Mouse (Mus musculus): ENCODE data around the gene Cd68. TPM values are rescaled to one million over a fixed set of nuclear protein-coding genes. Genes with fewer than 3 reads are reported as not detected.

Cd68 gene
- polyA plus RNA-seq, 1 experiment from 2014 or later = 32.5 TPM

GRCm38 (mm10) chr11:69683576-69683975, 17.6 kb upstream of the Cd68 start:
- no peak overlapping the region for H3K4me2 ChIP-seq (ENCODE audit: low read depth, low read length)
- 71% methylated on average over 7 of the region's 7 CpGs for WGBS (ENCODE audit: insufficient replicate concordance)
- H3K9me3 ChIP-seq (ENCODE audit: low read length) = no peaks in the 10 kb centered on the region
- H3K4me1 ChIP-seq (ENCODE audit: insufficient read depth) = peaks cover 40% of the 10 kb centered on the region
- no peaks in the 10 kb centered on the region for H3K36me3 ChIP-seq (replicated peaks; ENCODE audit: insufficient read depth, low read length)
- H3K27me3 ChIP-seq (ENCODE audit: insufficient read depth, low read length) = no peaks in the 10 kb centered on the region
- ATAC-seq = no peak
- H3K9ac ChIP-seq (replicated peaks) = no peak overlapping the region
- no peak for TF ChIP-seq EP300 (IDR thresholded peaks at IDR 0.05; ENCODE audit: low read depth)
- TF ChIP-seq CTCF (IDR thresholded peaks at IDR 0.05; ENCODE audit: low read depth) = no peak
- no peak overlapping the region for H3K27ac ChIP-seq (ENCODE audit: low read depth)
- no peak overlapping the region for H3K4me3 ChIP-seq (ENCODE audit: low read depth, low read length)
- DNase-seq = no peak

- peak; percentile 90 for DNase-seq
- WGBS (ENCODE audit: insufficient replicate concordance) = 28% methylated on average over 12 of the region's 12 CpGs
- peaks cover 40% of the 10 kb centered on the region for H3K4me1 ChIP-seq (ENCODE audit: insufficient read depth)
- H3K9ac ChIP-seq (replicated peaks) = no peak overlapping the region
- H3K27me3 ChIP-seq (ENCODE audit: insufficient read depth, low read length) = no peaks in the 10 kb centered on the region
- no peak overlapping the region; the same call in 1 of the 2 replicates for H3K27ac ChIP-seq (ENCODE audit: low read depth)
- H3K9me3 ChIP-seq (ENCODE audit: low read length) = no peaks in the 10 kb centered on the region
- peak overlapping the region; percentile 99; the same call in 1 of the 2 replicates for H3K4me2 ChIP-seq (ENCODE audit: low read depth, low read length)
- H3K4me3 ChIP-seq (ENCODE audit: low read depth, low read length) = no peak overlapping the region
- ATAC-seq = no peak
- peaks cover 4% of the 10 kb centered on the region; the same call in 1 of the 2 replicates for H3K36me3 ChIP-seq (replicated peaks; ENCODE audit: insufficient read depth, low read length)
- TF ChIP-seq EP300 (IDR thresholded peaks at IDR 0.05; ENCODE audit: low read depth) = no peak
- peak; percentile 97 for TF ChIP-seq CTCF (IDR thresholded peaks at IDR 0.05; ENCODE audit: low read depth)
These were observed 17.0 kb upstream of the Cd68 start for GRCm38 (mm10) chr11:69682840-69683533.

- H3K27ac ChIP-seq (ENCODE audit: low read depth) = peak overlapping the region; percentile 91
- peak overlapping the region; percentile 92 for H3K4me3 ChIP-seq (ENCODE audit: low read depth, low read length)
- no peaks in the 10 kb centered on the region for H3K27me3 ChIP-seq (ENCODE audit: insufficient read depth, low read length)
- H3K36me3 ChIP-seq (replicated peaks; ENCODE audit: insufficient read depth, low read length) = peaks cover 8% of the 10 kb centered on the region; the same call in 1 of the 2 replicates
- ATAC-seq (peak; percentile 13), DNase-seq (no peak)
- TF ChIP-seq EP300 (IDR thresholded peaks at IDR 0.05; ENCODE audit: low read depth) = 0 out of 2 replicates have a peak, but pooled peaks have one; percentile 11
- no peak for TF ChIP-seq CTCF (IDR thresholded peaks at IDR 0.05; ENCODE audit: low read depth)
- peak overlapping the region; percentile 99 for H3K4me2 ChIP-seq (ENCODE audit: low read depth, low read length)
- WGBS (ENCODE audit: insufficient replicate concordance) = 22% methylated on average over 24 of the region's 24 CpGs
- peaks cover 40% of the 10 kb centered on the region for H3K4me1 ChIP-seq (ENCODE audit: insufficient read depth)
- H3K9me3 ChIP-seq (ENCODE audit: low read length) = no peaks in the 10 kb centered on the region
- peak overlapping the region; percentile 88 for H3K9ac ChIP-seq (replicated peaks)
These were observed 16.4 kb upstream of the Cd68 start for GRCm38 (mm10) chr11:69682209-69682839.

GRCm38 (mm10) chr11:69681314-69682208, 15.6 kb upstream of the Cd68 start, which contains the start of gene Senp3:
Gene Senp3 (minus strand): TSS chr11:69682084.
- Histone ChIP-seq H3K36me3 (replicated peaks; ENCODE audit: insufficient read depth, low read length) (peaks cover 15% of the 10 kb centered on the region), H3K9me3 (ENCODE audit: low read length) (no peaks in the 10 kb centered on the region), H3K27ac (ENCODE audit: low read depth) (peak within 1 kb of the TSS; percentile 91), H3K4me2 (ENCODE audit: low read depth, low read length) (peak within 1 kb of the TSS; percentile 99), H3K4me1 (ENCODE audit: insufficient read depth) (peaks cover 34% of the 10 kb centered on the region), H3K9ac (replicated peaks) (peak within 1 kb of the TSS; percentile 88), H3K4me3 (ENCODE audit: low read depth, low read length) (peak within 1 kb of the TSS; percentile 92), H3K27me3 (ENCODE audit: insufficient read depth, low read length) (no peaks in the 10 kb centered on the region)
- under 1% methylated on average over 72 of the region's 80 CpGs for WGBS (ENCODE audit: insufficient replicate concordance)
- DNase-seq (peak; percentile 96), ATAC-seq (peak; percentile 96)
- 0 out of 2 replicates have a peak, but pooled peaks have one; percentile 1 for TF ChIP-seq CTCF (IDR thresholded peaks at IDR 0.05; ENCODE audit: low read depth)
- no peak for TF ChIP-seq EP300 (IDR thresholded peaks at IDR 0.05; ENCODE audit: low read depth)

- Histone ChIP-seq H3K9me3 (ENCODE audit: low read length) (no peaks in the 10 kb centered on the region), H3K36me3 (replicated peaks; ENCODE audit: insufficient read depth, low read length) (peaks cover 27% of the 10 kb centered on the region), H3K4me2 (ENCODE audit: low read depth, low read length) (peak overlapping the region; percentile 99), H3K4me3 (ENCODE audit: low read depth, low read length) (peak overlapping the region; percentile 92), H3K4me1 (ENCODE audit: insufficient read depth) (peaks cover 23% of the 10 kb centered on the region), H3K27me3 (ENCODE audit: insufficient read depth, low read length) (no peaks in the 10 kb centered on the region), H3K9ac (replicated peaks) (no peak overlapping the region), H3K27ac (ENCODE audit: low read depth) (no peak overlapping the region)
- ATAC-seq = no peak
- WGBS (ENCODE audit: insufficient replicate concordance) = 86% methylated on average over 30 of the region's 30 CpGs
- no peak for DNase-seq
- TF ChIP-seq CTCF (IDR thresholded peaks at IDR 0.05; ENCODE audit: low read depth) = 0 out of 2 replicates have a peak, but pooled peaks have one; percentile 5
- no peak for TF ChIP-seq EP300 (IDR thresholded peaks at IDR 0.05; ENCODE audit: low read depth)
These were observed 14.3 kb upstream of the Cd68 start for GRCm38 (mm10) chr11:69680136-69680855.
